Mouse (Mus musculus) urinary bladder, postnatal 10 days (tissue): ENCODE measurements at regions not wholly inside any gene's neighbourhood (a gene's known extent, or its start where the extent isn't known, plus 50 kb on each side); places are given as distances from the start of the nearest gene placed in this dataset.

Experiments
- DNase-seq: peaks from one replicate; pipeline ENCODE4 v3.0.0; 2022; ENCODE audit warnings: low spot score

- DNase-seq, result no peak
Observed at GRCm38 (mm10) chr1:193477298-193477697, 107.2 kb upstream of the Camk1g start.

- no peak for DNase-seq
Observed at GRCm38 (mm10) chr1:193476805-193477204, 106.7 kb upstream of the Camk1g start.

- DNase-seq, result no peak
Observed at GRCm38 (mm10) chr1:193466306-193466705, 96.2 kb upstream of the Camk1g start.

- no peak for DNase-seq
Observed at GRCm38 (mm10) chr1:193459735-193460134, 89.6 kb upstream of the Camk1g start.

- DNase-seq, result no peak
Observed at GRCm38 (mm10) chr1:193457908-193458307, 87.8 kb upstream of the Camk1g start.

- no peak for DNase-seq
Observed at GRCm38 (mm10) chr1:193453654-193454053, 83.6 kb upstream of the Camk1g start.

GRCm38 (mm10) chr1:193451471-193452135 lies 81.5 kb upstream of the Camk1g start:
- DNase-seq, result no peak

GRCm38 (mm10) chr1:193450814-193451213 lies 80.7 kb upstream of the Camk1g start:
- DNase-seq, result no peak

GRCm38 (mm10) chr1:193450201-193450600 lies 80.1 kb upstream of the Camk1g start:
- no peak for DNase-seq

- DNase-seq, result no peak
Observed at GRCm38 (mm10) chr1:193449394-193450103, 79.5 kb upstream of the Camk1g start.

- DNase-seq, result no peak
Observed at GRCm38 (mm10) chr1:193448793-193449393, 78.8 kb upstream of the Camk1g start.

GRCm38 (mm10) chr1:193447647-193448046 lies 77.5 kb upstream of the Camk1g start:
- DNase-seq, result no peak

GRCm38 (mm10) chr1:193443964-193444676 lies 74.0 kb upstream of the Camk1g start:
- DNase-seq, result no peak

GRCm38 (mm10) chr1:193440512-193440911 lies 70.4 kb upstream of the Camk1g start:
- DNase-seq, result no peak

- DNase-seq, result no peak
Observed at GRCm38 (mm10) chr1:193434281-193434680, 64.2 kb upstream of the Camk1g start.

- no peak for DNase-seq
Observed at GRCm38 (mm10) chr1:193433493-193434021, 63.5 kb upstream of the Camk1g start.

- DNase-seq, result no peak
Observed at GRCm38 (mm10) chr1:193430231-193430630, 60.1 kb upstream of the Camk1g start.

GRCm38 (mm10) chr1:193423653-193424075 lies 53.6 kb upstream of the Camk1g start:
- no peak for DNase-seq

GRCm38 (mm10) chr1:193422886-193423285 lies 52.8 kb upstream of the Camk1g start:
- DNase-seq, result no peak

- DNase-seq, result no peak
Observed at GRCm38 (mm10) chr1:193421820-193422219, 51.7 kb upstream of the Camk1g start.

- no peak for DNase-seq
Observed at GRCm38 (mm10) chr1:193421414-193421813, 51.3 kb upstream of the Camk1g start.
